Mouse (Mus musculus) lung, embryonic 16.5 days (tissue): ENCODE measurements around the gene Vmn2r43. TPM values are rescaled to one million over a fixed set of nuclear protein-coding genes. Genes with fewer than 3 reads are reported as not detected.
"Not testable (repeated sequence)": the region's sequence is repeated elsewhere in the genome, so short reads cannot be mapped to it uniquely, and the experiment has no call there.

Source experiments
- ATAC-seq: fragments of 200-750 bp; cut with Nextera tagmentation; 2 replicates; pipeline ENCODE4 v1.8.0; 2017; ENCODE audit warnings: low read depth, mild to moderate bottlenecking, moderate library complexity
- H3K27ac ChIP-seq: fragments of 300-500 bp; sonication (generic); 2 replicates; pipeline ENCODE4 v1.5.1; 2014; ENCODE audit warnings: mild to moderate bottlenecking, control low read depth, low read length
- H3K27me3 ChIP-seq: fragments of 300-500 bp; sonication (generic); 2 replicates; pipeline ENCODE4 v1.6.1; 2014; ENCODE audit warnings: low read depth, low read length, mixed read lengths; ENCODE audit not compliant: control insufficient read depth, insufficient read depth
- H3K36me3 ChIP-seq: fragments of 300-500 bp; sonication (generic); 2 replicates; pipeline ENCODE4 v1.6.1; 2014; ENCODE audit warnings: low read length; ENCODE audit not compliant: control insufficient read depth, insufficient read depth
- H3K4me1 ChIP-seq: fragments of 300-500 bp; sonication (generic); replicated peaks from 2 replicates; pipeline ENCODE4 v1.6.1; 2014; ENCODE audit warnings: low read length, mixed read lengths; ENCODE audit not compliant: control insufficient read depth, insufficient read depth
- H3K4me2 ChIP-seq: fragments of 300-500 bp; sonication (generic); 2 replicates; pipeline ENCODE4 v1.6.1; 2014; ENCODE audit warnings: low read depth, low read length, control low read depth
- H3K4me3 ChIP-seq: fragments of 300-500 bp; sonication (generic); 2 replicates; pipeline ENCODE4 v1.5.1; 2014; ENCODE audit warnings: mild to moderate bottlenecking, low read length, control low read depth
- H3K9ac ChIP-seq: fragments of 300-500 bp; sonication (generic); 2 replicates; pipeline ENCODE4 v1.6.1; 2014; ENCODE audit warnings: low read length, control low read depth
- H3K9me3 ChIP-seq: fragments of 300-500 bp; sonication (generic); 2 replicates; pipeline ENCODE4 v1.6.1; 2016; ENCODE audit warnings: low read length; ENCODE audit not compliant: control insufficient read depth
- WGBS: fragments of 180-500 bp; shearing (Covaris S2); extraction: QIAGEN DNeasy Blood & Tissue Kit; methylation state at CpG from one replicate; pipeline ENCODE4 v1.1.7; 2014; 5-methylcytosine and 5-hydroxymethylcytosine counted together
- polyA plus RNA-seq: library from polyadenylated mRNA; unstranded; fragments of >200 nt; fragmentation: Nextera tagmentation; extraction: Ambion mirVana; gene quantifications from 2 replicates; pipeline ENCODE4 v1.2.1, GENCODE M21; 2015

Vmn2r43 gene
- polyA plus RNA-seq: not detected in 2 replicates

GRCm38 (mm10) chr7:8260499-8260898, at the start of gene Vmn2r43:
TSS of gene Vmn2r43 (minus strand) at chr7:8260599.
- H3K36me3 ChIP-seq: not testable (repeated sequence)
- WGBS: no CpG with 5 or more reads among the region's 1 CpGs

GRCm38 (mm10) chr7:8200220-8200619, 60.2 kb downstream of the Vmn2r43 start, which contains the start of gene Vmn2r42:
TSS of gene Vmn2r42 (minus strand) at chr7:8200320.
- not testable (repeated sequence) for ATAC-seq, H3K9ac ChIP-seq, H3K4me2 ChIP-seq, H3K27me3 ChIP-seq, H3K36me3 ChIP-seq, H3K27ac ChIP-seq, H3K4me1 ChIP-seq, H3K9me3 ChIP-seq, H3K4me3 ChIP-seq
- no CpG with 5 or more reads among the region's 2 CpGs for WGBS

More at GRCm38 (mm10) chr7:8260499-8260898, at the start of gene Vmn2r43:
- H3K9me3 ChIP-seq, H3K4me3 ChIP-seq, H3K27ac ChIP-seq, ATAC-seq, H3K4me2 ChIP-seq, H3K9ac ChIP-seq, H3K27me3 ChIP-seq, H3K4me1 ChIP-seq: not testable (repeated sequence)

Other genes starting within 250 kb of the Vmn2r43 start
- not detected in 2 replicates for gene Vmn2r41, start 98.9 kb downstream of the Vmn2r43 start, polyA plus RNA-seq
- not detected in 2 replicates for gene Vmn2r42, start 60.3 kb downstream of the Vmn2r43 start, polyA plus RNA-seq
- gene Vmn2r44, start 122.7 kb upstream of the Vmn2r43 start, polyA plus RNA-seq: not detected in 2 replicates
- not detected in 2 replicates for gene Vmn2r45, start 228.5 kb upstream of the Vmn2r43 start, polyA plus RNA-seq